Mouse (Mus musculus): ENCODE data around the gene Hdac9. TPM values are rescaled to one million over a fixed set of nuclear protein-coding genes. Genes with fewer than 3 reads are reported as not detected.
A peak's percentile ranks its signal among the peaks of the same experiment; 100 is the strongest.

Hdac9 gene
- polyA plus RNA-seq, 1 experiment from 2014 or later = 3.2 TPM

DNA sequence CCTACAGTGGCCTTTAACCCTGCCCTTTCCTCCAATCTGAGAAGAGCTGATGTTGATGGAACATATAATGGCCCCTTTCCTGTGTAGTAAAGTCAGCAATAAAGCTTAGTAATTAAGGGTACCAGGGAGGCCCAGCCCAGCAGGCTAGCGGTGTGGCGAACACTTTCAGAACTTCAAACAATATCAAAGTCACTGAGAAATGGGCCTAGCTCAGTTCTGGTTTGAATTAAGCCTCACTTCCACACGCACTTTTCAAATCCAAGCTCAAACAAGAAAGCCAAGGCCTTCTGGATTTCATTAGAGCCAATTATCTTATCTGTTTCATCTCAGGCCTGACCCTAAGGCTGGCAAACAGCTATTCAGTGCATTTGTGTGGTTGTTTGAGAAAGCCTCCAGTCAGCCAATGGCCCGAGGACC is 716.9 kb downstream of the Hdac9 start:
- no peak overlapping the region for H3K4me3 ChIP-seq (ENCODE audit: low read length)
- H3K4me2 ChIP-seq (ENCODE audit: low read depth, low read length) = no peak overlapping the region
- H3K4me1 ChIP-seq (ENCODE audit: control insufficient read depth, insufficient read depth, low read length) = no peaks in the 10 kb centered on the region
- 37% methylated on average over 4 of the region's 4 CpGs for WGBS
- H3K27me3 ChIP-seq (replicated peaks; ENCODE audit: control insufficient read depth, insufficient read depth, low read length) = no peaks in the 10 kb centered on the region
- no peak overlapping the region for H3K9ac ChIP-seq (ENCODE audit: low read depth, low read length)
- H3K36me3 ChIP-seq (ENCODE audit: control insufficient read depth, insufficient read depth, low read length) = no peaks in the 10 kb centered on the region
- H3K27ac ChIP-seq (ENCODE audit: low read length) = no peak overlapping the region
- peak; percentile 38; the same call in 1 of the 2 replicates for ATAC-seq
- H3K9me3 ChIP-seq (ENCODE audit: control insufficient read depth, low read length) = no peaks in the 10 kb centered on the region

DNA sequence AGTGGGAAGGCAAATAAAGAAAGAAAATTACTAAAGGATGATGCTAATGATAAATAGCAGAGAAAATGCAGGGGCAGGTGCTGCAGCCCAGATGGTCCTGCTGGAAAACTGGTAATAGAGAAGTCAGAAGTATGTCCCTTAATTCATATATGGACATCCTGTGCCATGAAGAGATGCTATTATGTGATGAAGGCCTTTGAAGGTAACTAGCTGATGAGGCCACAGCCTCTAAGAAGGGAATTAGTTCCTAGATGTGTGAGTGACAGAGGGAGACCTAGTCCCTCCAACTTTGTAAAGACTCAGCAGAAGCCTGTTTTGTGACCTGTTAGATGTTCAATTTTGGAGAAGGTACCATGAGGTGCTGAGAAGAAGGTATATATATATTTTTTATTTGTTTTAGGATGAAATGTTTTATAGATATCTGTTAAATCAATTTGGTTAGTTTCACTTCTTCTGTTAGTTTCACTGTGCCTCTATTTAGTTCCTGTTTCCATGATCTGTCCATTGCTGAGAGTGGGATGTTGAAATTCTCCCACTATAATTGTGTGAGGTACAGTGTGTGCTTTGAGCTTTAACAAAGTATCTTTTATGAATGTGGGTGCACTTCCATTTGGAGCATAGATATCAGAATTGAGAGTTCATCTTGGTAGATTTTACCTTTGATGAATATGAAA is 721.6 kb downstream of the Hdac9 start:
- no peaks in the 10 kb centered on the region for H3K27me3 ChIP-seq (replicated peaks; ENCODE audit: control insufficient read depth, insufficient read depth, low read length)
- H3K4me1 ChIP-seq (ENCODE audit: control insufficient read depth, insufficient read depth, low read length) = no peaks in the 10 kb centered on the region
- ATAC-seq = no peak
- H3K9ac ChIP-seq (ENCODE audit: low read depth, low read length) = no peak overlapping the region
- no peaks in the 10 kb centered on the region for H3K36me3 ChIP-seq (ENCODE audit: control insufficient read depth, insufficient read depth, low read length)
- no peak overlapping the region for H3K4me2 ChIP-seq (ENCODE audit: low read depth, low read length)
- H3K4me3 ChIP-seq (ENCODE audit: low read length) = no peak overlapping the region
- H3K27ac ChIP-seq (ENCODE audit: low read length) = no peak overlapping the region
- no peaks in the 10 kb centered on the region for H3K9me3 ChIP-seq (ENCODE audit: control insufficient read depth, low read length)

DNA sequence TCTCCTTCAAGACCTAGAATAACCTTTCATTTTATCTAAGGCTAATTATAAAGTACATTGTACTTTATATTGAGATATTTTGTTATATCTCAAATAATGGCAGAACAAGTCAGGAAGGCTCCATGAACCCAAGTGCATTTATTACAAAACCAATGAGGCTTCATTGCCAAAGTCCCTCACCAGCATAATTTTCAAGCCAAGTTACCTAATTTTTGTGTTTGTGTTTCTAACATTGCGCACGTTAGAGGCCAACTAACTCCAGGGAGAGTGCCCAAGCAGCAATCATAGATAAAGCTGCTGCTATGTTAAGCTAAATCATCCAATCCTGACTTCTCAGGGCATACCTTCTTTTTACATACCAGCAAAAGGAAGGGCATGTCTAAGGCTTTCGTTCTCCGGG is 722.8 kb downstream of the Hdac9 start:
- WGBS = 90% methylated on average over 4 of the region's 4 CpGs
- no peaks in the 10 kb centered on the region for H3K27me3 ChIP-seq (replicated peaks; ENCODE audit: control insufficient read depth, insufficient read depth, low read length)
- no peaks in the 10 kb centered on the region for H3K36me3 ChIP-seq (ENCODE audit: control insufficient read depth, insufficient read depth, low read length)
- H3K9ac ChIP-seq (ENCODE audit: low read depth, low read length) = no peak overlapping the region
- no peaks in the 10 kb centered on the region for H3K9me3 ChIP-seq (ENCODE audit: control insufficient read depth, low read length)
- H3K4me3 ChIP-seq (ENCODE audit: low read length) = no peak overlapping the region
- no peak overlapping the region for H3K4me2 ChIP-seq (ENCODE audit: low read depth, low read length)
- H3K27ac ChIP-seq (ENCODE audit: low read length) = no peak overlapping the region
- ATAC-seq = no peak
- H3K4me1 ChIP-seq (ENCODE audit: control insufficient read depth, insufficient read depth, low read length) = no peaks in the 10 kb centered on the region

DNA sequence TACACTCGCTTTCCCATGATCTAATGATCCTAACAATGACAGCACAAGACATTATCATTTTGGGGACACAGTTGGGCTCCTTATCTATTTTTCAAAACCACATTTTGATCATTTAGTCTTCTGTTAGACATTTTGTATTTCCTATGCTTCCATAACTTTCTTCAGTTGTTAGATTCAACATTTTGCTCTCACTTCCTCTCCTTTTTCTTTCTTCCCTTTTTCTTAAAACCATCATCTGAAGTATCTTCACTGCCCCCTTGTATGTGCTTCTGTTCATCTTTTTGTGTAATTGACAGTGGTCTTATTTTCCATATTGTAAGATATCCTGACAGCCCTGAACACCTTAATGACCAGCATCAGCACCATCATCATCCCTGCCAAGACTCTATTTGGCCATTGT is 725.6 kb downstream of the Hdac9 start:
- no peak overlapping the region for H3K4me3 ChIP-seq (ENCODE audit: low read length)
- no peak overlapping the region for H3K9ac ChIP-seq (ENCODE audit: low read depth, low read length)
- H3K4me2 ChIP-seq (ENCODE audit: low read depth, low read length) = no peak overlapping the region
- H3K27ac ChIP-seq (ENCODE audit: low read length) = no peak overlapping the region
- 97% methylated on average over 1 of the region's 1 CpGs for WGBS
- no peak for ATAC-seq
- no peaks in the 10 kb centered on the region for H3K27me3 ChIP-seq (replicated peaks; ENCODE audit: control insufficient read depth, insufficient read depth, low read length)
- no peaks in the 10 kb centered on the region for H3K9me3 ChIP-seq (ENCODE audit: control insufficient read depth, low read length)
- H3K36me3 ChIP-seq (ENCODE audit: control insufficient read depth, insufficient read depth, low read length) = no peaks in the 10 kb centered on the region
- no peaks in the 10 kb centered on the region for H3K4me1 ChIP-seq (ENCODE audit: control insufficient read depth, insufficient read depth, low read length)

DNA sequence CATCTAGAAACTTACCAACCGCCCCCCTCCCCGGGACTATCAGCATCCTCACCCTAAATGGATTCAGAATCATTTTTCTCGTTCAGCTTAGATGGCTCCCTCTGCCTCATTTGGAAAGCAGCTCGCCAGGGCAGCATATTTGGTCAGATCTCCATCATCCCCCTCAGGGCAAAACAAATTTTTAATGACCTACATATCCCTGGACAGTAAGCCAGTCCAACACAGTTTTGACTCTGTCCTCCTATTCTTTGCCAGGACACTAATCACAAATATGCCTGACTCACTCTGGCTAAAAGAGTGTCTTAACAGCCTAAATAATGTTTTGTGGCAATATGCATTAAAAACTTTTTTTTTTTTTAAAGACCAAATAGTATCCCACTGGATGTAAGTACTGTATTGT is 738.0 kb downstream of the Hdac9 start:
- H3K4me2 ChIP-seq (ENCODE audit: low read depth, low read length) = no peak overlapping the region
- no peaks in the 10 kb centered on the region for H3K9me3 ChIP-seq (ENCODE audit: control insufficient read depth, low read length)
- no peak overlapping the region for H3K9ac ChIP-seq (ENCODE audit: low read depth, low read length)
- H3K4me1 ChIP-seq (ENCODE audit: control insufficient read depth, insufficient read depth, low read length) = no peaks in the 10 kb centered on the region
- WGBS = 81% methylated on average over 4 of the region's 4 CpGs
- H3K27ac ChIP-seq (ENCODE audit: low read length) = no peak overlapping the region
- H3K36me3 ChIP-seq (ENCODE audit: control insufficient read depth, insufficient read depth, low read length) = no peaks in the 10 kb centered on the region
- no peaks in the 10 kb centered on the region for H3K27me3 ChIP-seq (replicated peaks; ENCODE audit: control insufficient read depth, insufficient read depth, low read length)
- H3K4me3 ChIP-seq (ENCODE audit: low read length) = no peak overlapping the region
- ATAC-seq = no peak

DNA sequence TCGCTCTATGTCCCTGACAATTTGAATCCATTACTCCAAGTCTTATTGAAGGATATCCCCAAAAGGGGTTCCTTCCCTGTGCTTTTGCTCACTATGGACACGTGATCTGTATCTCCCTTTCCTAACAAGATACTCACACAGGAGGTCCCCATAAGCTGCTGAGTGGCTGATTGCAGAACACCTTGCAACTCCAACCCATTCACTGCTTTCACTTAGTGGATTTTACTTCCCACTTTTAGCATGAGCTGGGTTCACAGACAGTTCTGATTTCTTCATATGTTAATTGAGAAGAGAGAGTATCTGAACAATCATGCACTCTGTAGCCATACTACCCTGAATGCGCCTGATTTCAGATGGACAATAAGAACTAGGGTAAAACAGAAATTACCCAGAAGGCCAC is 740.1 kb downstream of the Hdac9 start:
- Histone ChIP-seq H3K36me3 (ENCODE audit: control insufficient read depth, insufficient read depth, low read length) (no peaks in the 10 kb centered on the region), H3K4me3 (ENCODE audit: low read length) (no peak overlapping the region), H3K4me1 (ENCODE audit: control insufficient read depth, insufficient read depth, low read length) (no peaks in the 10 kb centered on the region), H3K9me3 (ENCODE audit: control insufficient read depth, low read length) (no peaks in the 10 kb centered on the region), H3K27ac (ENCODE audit: low read length) (no peak overlapping the region), H3K9ac (ENCODE audit: low read depth, low read length) (no peak overlapping the region), H3K27me3 (replicated peaks; ENCODE audit: control insufficient read depth, insufficient read depth, low read length) (no peaks in the 10 kb centered on the region), H3K4me2 (ENCODE audit: low read depth, low read length) (no peak overlapping the region)
- ATAC-seq = no peak
- WGBS = 92% methylated on average over 3 of the region's 3 CpGs

DNA sequence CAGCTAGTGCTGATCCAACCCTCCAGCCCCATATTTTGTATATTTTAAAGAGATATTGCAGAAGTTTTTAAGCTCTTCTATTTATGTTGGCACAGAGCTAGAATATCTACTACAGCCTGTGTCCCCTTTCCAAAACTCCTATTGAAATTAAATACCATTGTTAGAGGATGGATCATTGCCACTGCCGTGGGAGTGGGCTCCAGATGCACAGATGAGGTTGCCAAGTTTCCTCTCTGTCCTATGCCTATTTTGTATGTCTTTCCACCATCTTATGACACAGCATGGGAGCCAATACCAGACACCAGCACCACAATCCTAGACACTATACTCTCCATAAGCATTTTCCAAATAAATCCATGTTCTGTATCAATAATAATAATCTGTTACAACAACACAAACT is 743.9 kb downstream of the Hdac9 start:
- Histone ChIP-seq H3K9ac (ENCODE audit: low read depth, low read length) (no peak overlapping the region), H3K4me2 (ENCODE audit: low read depth, low read length) (no peak overlapping the region), H3K9me3 (ENCODE audit: control insufficient read depth, low read length) (no peaks in the 10 kb centered on the region), H3K27ac (ENCODE audit: low read length) (no peak overlapping the region), H3K4me1 (ENCODE audit: control insufficient read depth, insufficient read depth, low read length) (no peaks in the 10 kb centered on the region), H3K36me3 (ENCODE audit: control insufficient read depth, insufficient read depth, low read length) (no peaks in the 10 kb centered on the region), H3K4me3 (ENCODE audit: low read length) (no peak overlapping the region), H3K27me3 (replicated peaks; ENCODE audit: control insufficient read depth, insufficient read depth, low read length) (no peaks in the 10 kb centered on the region)
- no peak for ATAC-seq
- 61% methylated on average over 1 of the region's 1 CpGs for WGBS

DNA sequence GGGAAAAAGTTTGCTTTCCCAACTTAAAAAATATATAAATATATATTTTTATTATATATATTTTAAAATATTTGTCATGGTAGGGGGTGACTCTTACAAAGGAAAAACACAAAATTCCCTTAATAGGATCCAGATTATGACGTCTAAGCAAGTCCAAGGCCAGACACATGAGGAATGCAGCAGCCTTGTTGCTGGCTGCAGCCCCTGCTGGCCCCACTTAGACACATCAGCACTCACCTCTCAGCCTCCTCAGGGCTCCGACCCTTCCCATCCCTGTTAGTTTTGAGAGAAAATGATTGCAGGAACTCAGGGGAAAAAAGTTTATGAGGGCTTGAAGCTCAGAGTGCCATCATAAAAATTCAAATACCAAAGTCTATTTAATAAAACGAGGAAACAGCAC is 746.3 kb downstream of the Hdac9 start:
- H3K9ac ChIP-seq (ENCODE audit: low read depth, low read length) = no peak overlapping the region
- H3K27me3 ChIP-seq (replicated peaks; ENCODE audit: control insufficient read depth, insufficient read depth, low read length) = no peaks in the 10 kb centered on the region
- no peak for ATAC-seq
- WGBS = 55% methylated on average over 3 of the region's 3 CpGs
- no peaks in the 10 kb centered on the region for H3K4me1 ChIP-seq (ENCODE audit: control insufficient read depth, insufficient read depth, low read length)
- H3K4me3 ChIP-seq (ENCODE audit: low read length) = no peak overlapping the region
- no peak overlapping the region for H3K4me2 ChIP-seq (ENCODE audit: low read depth, low read length)
- H3K27ac ChIP-seq (ENCODE audit: low read length) = no peak overlapping the region
- no peaks in the 10 kb centered on the region for H3K36me3 ChIP-seq (ENCODE audit: control insufficient read depth, insufficient read depth, low read length)
- H3K9me3 ChIP-seq (ENCODE audit: control insufficient read depth, low read length) = no peaks in the 10 kb centered on the region

DNA sequence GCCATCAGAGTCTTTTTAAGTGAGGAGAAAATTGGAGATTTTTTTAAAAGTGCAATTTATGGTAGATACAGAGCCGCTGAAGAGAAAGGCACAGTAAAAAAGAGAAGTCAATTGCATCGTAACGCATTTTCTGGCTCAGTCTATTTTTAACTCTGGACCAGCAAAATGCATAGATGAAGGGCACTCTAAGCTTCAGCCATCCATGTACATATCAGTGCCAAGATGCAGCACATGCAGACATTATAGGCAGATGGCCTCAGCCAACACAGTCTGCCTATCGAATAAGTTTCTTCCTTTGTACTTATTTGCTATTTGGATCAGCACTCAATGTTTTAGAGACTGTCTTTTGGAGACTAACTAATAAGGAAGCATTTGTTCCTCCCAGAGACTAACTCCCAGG is 751.2 kb downstream of the Hdac9 start:
- ATAC-seq = no peak
- Histone ChIP-seq H3K4me1 (ENCODE audit: control insufficient read depth, insufficient read depth, low read length) (no peaks in the 10 kb centered on the region), H3K4me3 (ENCODE audit: low read length) (no peak overlapping the region), H3K27me3 (replicated peaks; ENCODE audit: control insufficient read depth, insufficient read depth, low read length) (no peaks in the 10 kb centered on the region), H3K9me3 (ENCODE audit: control insufficient read depth, low read length) (no peaks in the 10 kb centered on the region), H3K9ac (ENCODE audit: low read depth, low read length) (no peak overlapping the region), H3K27ac (ENCODE audit: low read length) (no peak overlapping the region), H3K36me3 (ENCODE audit: control insufficient read depth, insufficient read depth, low read length) (no peaks in the 10 kb centered on the region), H3K4me2 (ENCODE audit: low read depth, low read length) (no peak overlapping the region)
- WGBS = 82% methylated on average over 4 of the region's 4 CpGs

DNA sequence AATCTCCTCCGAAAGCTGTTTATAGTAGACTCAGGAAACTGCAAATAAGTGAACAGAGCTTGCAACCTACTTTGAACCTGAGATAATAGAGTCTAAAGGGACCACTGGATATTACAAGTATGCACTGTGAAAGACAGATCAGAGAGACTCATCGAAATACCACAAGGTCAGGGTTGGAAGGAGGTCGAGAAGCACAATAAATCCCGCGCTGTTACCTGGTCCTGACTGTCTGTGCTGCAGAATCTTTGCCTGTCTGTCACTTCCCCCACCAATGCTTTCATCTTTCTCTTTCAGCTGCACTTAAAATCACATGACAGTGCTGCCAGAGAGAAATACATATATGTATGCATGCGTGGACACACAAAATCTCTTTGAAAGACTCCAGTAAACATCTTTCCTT is 760.6 kb downstream of the Hdac9 start:
- no peak for ATAC-seq
- no peak overlapping the region for H3K4me2 ChIP-seq (ENCODE audit: low read depth, low read length)
- H3K4me1 ChIP-seq (ENCODE audit: control insufficient read depth, insufficient read depth, low read length) = no peaks in the 10 kb centered on the region
- no peak overlapping the region for H3K4me3 ChIP-seq (ENCODE audit: low read length)
- no peak overlapping the region for H3K9ac ChIP-seq (ENCODE audit: low read depth, low read length)
- H3K27me3 ChIP-seq (replicated peaks; ENCODE audit: control insufficient read depth, insufficient read depth, low read length) = no peaks in the 10 kb centered on the region
- no peaks in the 10 kb centered on the region for H3K9me3 ChIP-seq (ENCODE audit: control insufficient read depth, low read length)
- H3K27ac ChIP-seq (ENCODE audit: low read length) = no peak overlapping the region
- 77% methylated on average over 6 of the region's 6 CpGs for WGBS
- no peaks in the 10 kb centered on the region for H3K36me3 ChIP-seq (ENCODE audit: control insufficient read depth, insufficient read depth, low read length)

All from intestine, embryonic 16.5 days (tissue).